Mouse (Mus musculus) c-Kit-positive CD71-positive TER-119-negative erythroid progenitor cells, embryonic 14.5 days (primary cell): ENCODE data around the gene F3.
A peak's percentile ranks its signal among the peaks of the same experiment; 100 is the strongest.

Source experiments
- DNase-seq: peaks from one replicate; pipeline ENCODE4 v3.0.0-alpha.2; 2013; ENCODE audit warnings: low read depth

F3 gene

DNA sequence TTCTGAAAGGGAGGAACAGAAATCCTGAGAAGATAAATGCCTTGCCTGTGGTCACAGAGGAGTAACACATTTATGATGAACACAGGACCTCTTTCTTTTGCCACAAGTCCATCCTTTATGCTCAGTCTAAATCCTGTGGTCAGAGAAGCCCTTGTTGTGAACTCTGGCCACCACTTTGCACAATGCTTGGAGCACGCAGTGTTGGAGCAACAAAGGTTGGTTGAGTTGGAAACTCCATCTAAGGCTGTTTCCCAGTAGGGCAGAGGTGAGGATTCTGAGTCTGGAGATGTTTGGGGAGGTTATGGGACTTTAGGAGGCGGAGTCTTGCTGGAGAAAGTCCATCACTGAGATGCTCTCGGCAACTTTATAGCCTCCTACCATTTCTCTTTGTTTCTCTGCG, 16.2 kb upstream of the F3 start:
- DNase-seq: no peak

DNA sequence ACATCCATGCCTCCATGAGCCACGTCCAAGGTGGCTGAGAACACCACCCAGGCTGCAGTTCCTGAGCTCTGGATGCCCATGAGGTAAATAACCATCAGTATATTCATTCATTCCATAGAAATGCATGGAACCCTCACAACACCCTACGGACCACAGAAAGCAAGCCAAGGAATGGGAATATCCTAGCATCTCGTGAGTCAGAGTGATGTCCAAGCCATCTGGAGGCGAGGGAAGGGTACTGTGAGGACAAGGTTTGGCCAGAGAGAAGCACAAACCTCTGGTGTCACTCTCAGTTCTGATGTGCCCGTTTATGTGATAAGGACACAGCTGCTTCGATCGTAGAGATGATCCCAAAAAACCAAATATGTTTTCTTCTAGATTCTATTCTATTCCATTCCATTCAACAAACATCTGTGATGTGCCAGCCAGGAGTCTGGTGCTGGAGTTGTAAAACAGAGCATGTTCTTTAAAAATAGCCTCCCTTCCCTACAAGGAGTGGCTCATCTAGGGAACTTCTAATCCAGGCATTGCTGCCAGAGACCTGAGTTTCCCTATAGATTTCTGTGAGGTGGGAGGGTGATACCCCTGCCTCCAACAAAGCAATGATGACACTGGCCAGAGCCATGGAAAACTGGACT, 12.3 kb upstream of the F3 start:
- no peak for DNase-seq

- no peak for DNase-seq
These were observed 11.1 kb upstream of the F3 start for GRCm38 (mm10) chr3:121712222-121712621.

DNA sequence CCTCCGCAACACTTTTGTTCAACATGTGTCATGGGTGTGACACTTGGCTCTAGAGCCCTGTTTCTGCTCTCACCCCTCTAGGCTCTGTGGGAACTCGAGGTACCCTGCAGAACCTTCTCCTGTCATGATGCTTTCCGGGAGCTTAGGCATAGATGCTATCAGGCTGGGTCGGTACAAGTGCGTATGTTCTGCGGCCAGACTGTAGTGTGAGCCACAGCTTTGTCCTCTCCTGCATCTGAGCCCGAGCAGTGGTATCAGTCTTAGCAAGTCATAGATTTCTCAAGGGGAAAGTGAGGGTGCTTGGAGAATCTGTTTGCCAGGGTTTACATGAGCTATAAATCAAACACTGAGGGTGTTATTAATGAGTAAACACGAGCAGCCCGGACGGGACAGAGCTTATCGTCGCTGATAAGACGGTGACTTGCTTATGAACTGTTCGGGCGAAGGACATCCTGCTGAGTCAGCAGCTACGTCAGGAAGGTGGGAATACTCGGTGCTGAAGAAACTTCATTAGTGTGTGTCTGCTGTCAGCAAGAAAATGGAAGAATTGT, 10.1 kb upstream of the F3 start:
- no peak for DNase-seq

GRCm38 (mm10) chr3:121713816-121714215, 9.5 kb upstream of the F3 start:
- no peak for DNase-seq

DNA sequence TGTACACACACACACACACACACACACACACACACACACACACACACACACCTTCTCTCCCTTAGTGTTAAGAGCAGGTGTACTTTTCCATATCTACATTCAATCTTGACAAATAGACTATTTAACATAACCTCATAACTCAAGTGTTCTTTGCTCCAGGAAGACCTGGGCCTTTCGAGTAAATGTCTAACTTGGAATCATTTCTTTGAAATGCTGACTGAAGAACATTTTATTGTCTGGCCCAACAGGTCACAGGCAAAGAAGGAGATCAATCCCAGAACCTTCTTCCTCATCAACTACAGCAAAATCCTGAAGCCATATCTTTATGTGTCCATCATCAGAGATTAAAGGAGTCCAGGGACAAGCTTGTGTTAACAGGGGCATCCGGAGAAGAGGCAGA, 8.9 kb upstream of the F3 start:
- no peak for DNase-seq

GRCm38 (mm10) chr3:121715336-121715735, 8.0 kb upstream of the F3 start:
- DNase-seq: no peak

DNA sequence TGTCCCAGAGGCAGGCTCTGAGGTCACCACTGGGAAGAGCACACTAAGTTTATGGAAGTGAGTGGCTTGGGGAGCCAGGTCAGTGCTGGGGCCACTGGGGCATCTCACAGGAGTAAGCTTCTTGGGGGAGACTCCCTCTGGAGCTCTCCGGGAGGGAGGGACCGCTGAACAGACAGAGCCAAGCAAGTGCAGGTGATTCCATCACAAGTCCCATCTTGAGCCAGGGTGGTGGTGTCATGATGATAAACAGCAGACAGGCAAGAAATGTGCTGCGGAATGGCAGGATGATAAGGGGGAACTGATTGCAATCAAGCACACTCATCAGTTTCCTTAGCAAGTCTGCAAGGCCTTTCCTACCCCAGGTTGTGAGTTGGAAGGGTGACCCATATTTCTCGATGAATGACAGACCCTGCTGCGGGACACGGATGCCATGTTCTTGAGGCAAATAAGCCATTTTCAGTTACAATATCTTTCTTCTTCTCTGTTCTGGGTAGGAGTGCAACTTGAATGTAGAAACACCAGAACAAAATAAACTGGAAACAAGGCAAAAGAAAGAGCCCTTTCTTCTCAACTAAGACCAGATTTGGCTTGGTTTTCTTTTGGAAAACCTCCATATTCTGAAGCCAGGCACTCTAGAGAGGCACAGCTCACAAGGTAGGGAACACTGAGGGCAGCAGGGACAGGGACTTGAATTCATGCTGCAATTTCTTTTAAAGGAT, 7.4 kb upstream of the F3 start:
- DNase-seq: no peak

DNA sequence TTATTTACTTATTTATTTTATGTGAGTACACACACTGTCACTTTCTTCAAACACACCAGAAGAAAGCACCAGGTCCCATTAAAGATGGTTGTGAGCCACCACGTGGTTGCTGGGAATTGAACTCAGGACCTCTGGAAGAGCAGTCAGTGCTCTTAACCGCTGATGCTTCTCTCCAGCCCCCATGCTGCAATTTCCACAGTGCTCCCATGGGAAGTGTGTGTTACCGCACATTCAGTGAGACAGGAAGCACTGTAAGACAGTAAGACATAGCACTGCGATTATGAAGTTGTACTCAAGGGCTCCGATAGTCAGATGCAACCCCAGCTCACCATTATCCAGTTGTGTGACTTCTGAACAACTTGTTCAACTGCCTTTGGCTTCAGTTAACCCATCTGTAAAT, 6.9 kb upstream of the F3 start:
- no peak for DNase-seq

- DNase-seq: no peak
These were observed 4.7 kb upstream of the F3 start for GRCm38 (mm10) chr3:121718679-121719078.

DNA sequence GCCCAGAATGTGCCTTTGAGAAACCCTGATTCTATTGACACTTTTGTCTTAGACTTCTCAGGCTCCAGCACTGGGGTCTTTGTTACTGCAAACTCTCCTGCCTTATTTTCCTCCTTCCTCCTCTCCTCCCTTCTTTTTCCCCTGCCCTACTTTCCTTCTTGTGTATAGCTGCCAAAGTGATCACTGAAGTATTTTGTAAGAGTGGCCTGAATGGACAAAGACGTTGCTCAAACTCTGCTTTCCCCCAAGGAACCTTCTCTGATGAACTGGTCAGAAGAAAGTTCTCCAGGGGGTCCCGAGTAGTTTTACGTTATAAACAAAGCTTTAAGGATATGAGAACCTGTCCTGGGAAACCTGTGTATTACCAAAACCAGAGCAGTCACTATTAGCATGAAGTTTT, 3.6 kb upstream of the F3 start:
- no peak for DNase-seq

GRCm38 (mm10) chr3:121720801-121721690, 2.3 kb upstream of the F3 start:
- DNase-seq: no peak

DNA sequence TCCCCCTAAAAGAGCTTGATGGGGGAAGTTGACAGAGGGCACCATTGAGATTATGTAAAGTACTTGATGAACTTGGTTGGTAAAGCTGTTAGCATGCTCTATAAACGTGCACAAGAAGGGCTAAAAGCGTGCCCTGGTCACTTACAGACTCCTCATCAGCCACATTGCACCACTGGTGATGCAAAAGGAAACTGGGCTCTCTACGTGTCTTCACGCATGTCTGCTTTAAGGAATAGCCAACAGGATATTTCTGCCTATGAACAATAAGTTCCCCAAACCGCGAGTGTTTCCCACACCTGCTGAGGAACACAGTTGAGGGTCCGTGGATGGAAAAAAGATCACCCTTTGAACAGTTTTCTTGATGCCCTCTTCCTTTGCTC, 1.7 kb upstream of the F3 start:
- no peak for DNase-seq

DNA sequence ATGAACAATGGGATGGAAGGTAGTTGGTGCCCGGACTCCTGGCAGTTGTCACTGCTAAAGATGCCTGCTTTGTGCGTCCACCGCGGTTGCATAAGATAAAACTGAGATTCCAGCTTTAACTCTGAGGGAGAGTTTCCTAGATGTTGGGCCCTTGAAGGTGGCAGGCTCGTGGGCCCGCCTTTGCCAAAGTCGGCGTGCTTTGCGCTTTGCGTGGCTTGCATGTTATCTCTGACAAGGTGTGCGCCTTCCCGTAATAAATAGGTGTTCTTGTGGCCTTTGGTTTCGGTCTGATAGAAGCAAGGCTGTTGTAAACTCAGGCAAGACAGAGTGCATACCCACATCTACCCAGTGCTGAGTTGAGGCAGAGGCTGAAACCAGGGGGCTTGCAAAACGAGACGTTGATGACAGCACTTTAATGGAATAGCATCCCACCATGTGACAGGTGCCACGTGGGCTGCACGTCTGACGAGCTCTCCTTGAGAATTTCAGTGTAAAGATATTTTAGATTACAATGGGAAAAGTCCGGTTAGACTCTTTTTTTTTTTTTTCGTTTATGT, 709 bp downstream of the F3 start:
- no peak for DNase-seq

- DNase-seq: no peak
These were observed 1.2 kb downstream of the F3 start for GRCm38 (mm10) chr3:121724553-121724952.

DNA sequence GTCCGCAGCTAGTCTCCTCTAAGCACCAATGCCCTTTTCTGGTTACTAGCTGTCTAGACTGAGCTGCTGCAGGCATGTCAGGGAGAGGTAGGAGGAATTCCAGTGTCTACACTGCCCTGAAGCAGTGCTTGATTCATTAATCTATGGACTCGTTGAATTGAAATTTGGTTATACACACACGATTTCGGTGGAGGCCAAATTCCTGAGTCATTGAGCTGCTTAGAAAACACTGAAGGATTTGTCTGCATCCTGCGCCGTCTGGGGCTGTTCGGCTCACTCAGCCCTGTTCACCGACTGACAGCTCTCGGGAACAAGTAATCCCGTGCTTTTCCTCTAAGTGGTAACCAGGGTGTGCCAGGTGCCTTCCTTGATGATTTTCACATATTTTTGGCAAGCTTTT, 2.3 kb downstream of the F3 start:
- DNase-seq: no peak

DNA sequence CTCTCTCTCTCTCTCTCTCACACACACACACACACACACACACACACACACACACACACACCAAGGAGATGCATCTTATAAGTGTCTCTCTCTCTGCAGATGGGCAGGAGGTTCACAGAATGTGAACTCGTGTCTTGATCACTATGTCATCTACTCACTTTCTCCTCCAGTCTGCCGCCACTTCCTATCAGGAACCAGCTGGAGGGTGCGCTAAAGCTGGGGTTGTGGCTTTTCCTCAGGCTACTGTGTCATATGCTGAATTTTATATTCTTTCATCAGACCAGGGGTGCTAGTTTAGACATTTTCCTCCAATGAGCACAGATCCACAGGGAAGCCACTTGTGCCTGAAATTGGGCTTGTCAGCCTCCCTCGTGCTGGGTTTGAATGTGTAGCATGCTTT, 6.3 kb downstream of the F3 start:
- DNase-seq: no peak

DNA sequence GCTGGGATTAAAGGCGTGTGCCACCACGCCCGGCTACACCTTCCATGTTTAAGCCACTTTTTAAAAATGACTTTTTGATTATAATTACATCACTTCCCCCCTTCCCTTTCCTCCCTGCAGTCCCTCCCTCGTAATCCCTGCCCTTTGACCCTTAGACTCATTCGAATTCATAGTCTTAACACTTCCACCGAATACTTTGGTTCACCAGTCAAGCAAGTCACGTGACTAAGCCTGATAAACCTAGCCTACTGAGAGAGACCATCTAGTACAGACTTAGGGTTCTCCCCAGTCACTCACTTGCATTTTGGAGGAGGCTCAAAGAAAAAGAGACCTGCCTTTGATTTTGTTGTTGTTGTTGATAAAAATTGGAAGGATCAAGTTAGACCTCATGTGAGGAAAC, 12.2 kb downstream of the F3 start:
- no peak for DNase-seq

DNA sequence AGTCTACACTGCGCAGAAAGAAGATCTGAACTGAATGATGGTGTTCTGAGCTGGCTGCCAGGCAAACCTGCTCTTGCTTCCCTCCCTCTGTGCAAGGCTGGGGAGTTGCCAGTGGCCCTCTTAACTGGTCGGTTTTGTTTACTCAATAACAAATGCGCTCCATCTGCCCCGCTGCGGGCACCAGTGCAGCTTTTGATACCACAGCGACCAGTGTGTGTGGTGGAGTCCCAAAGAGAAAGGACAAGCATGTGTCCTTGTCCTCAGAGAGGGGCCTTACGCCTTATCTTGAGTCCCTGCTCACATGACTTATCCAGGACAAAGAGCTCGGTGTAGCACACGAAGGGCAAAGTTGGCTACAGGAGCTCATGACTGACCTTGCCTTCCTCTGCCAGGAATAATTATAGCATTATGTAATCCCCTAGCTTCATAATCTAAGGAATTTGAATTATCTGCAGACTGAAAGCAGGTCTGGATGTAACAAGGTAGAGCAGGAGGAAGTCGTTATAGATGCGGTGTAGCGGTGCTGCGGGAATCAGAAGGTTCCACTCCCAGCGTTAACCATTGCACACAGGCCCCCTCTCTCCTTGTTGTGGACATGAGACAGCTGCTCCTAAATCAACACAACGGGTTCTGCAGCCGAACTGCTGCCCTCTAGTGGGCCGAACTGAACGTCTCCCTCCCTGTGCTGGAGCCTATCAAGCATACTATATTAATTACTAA, 12.8 kb downstream of the F3 start:
- peak; percentile 29 for DNase-seq

GRCm38 (mm10) chr3:121737453-121737852, 14.1 kb downstream of the F3 start:
- DNase-seq: no peak

DNA sequence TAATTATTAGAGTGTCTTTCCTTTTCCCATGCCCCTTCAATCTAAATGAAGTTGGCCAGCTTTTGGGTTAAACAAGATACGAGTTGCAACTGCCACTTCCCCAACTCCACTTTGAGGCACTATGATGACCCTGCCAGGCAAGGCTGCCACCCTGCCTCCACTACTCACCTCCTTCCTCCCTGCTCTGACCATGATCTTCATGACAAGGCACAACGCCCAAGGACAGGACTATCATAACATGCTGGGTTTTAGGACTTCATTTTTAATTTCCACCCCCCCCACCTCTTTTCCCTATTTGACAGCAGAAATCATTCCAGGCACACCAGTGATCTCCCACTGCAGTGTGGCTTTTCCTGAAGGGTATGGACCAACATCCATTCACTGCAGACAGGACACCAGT, 14.6 kb downstream of the F3 start:
- DNase-seq: no peak
